Mouse (Mus musculus) forebrain, embryonic 10.5 days (tissue): ENCODE measurements around the gene Wls. TPM values are rescaled to one million over a fixed set of nuclear protein-coding genes. Genes with fewer than 3 reads are reported as not detected.
A peak's percentile ranks its signal among the peaks of the same experiment; 100 is the strongest.

Source experiments
- DNase-seq: peaks from one replicate; pipeline ENCODE4 v3.0.0-alpha.2; 2017; ENCODE audit warnings: low spot score; ENCODE audit errors: extremely low spot score
- H3K27ac ChIP-seq: fragments of 300-500 bp; sonication (generic); 2 replicates; pipeline ENCODE4 v1.5.1; 2016; ENCODE audit warnings: mild to moderate bottlenecking
- H3K27me3 ChIP-seq: fragments of 300-500 bp; sonication (generic); 2 replicates; pipeline ENCODE4 v1.6.1; 2016; ENCODE audit warnings: mild to moderate bottlenecking; ENCODE audit not compliant: poor library complexity, severe bottlenecking
- H3K36me3 ChIP-seq: fragments of 300-500 bp; sonication (generic); replicated peaks from 2 replicates; pipeline ENCODE4 v1.6.1; 2016; ENCODE audit warnings: mild to moderate bottlenecking, moderate library complexity
- H3K4me1 ChIP-seq: fragments of 300-500 bp; sonication (generic); 2 replicates; pipeline ENCODE4 v1.6.1; 2016
- H3K4me3 ChIP-seq: fragments of 300-500 bp; sonication (generic); 2 replicates; pipeline ENCODE4 v1.5.1; 2016; ENCODE audit warnings: mild to moderate bottlenecking, moderate library complexity
- H3K9me3 ChIP-seq: fragments of 300-500 bp; sonication (generic); 2 replicates; pipeline ENCODE4 v1.6.1; 2016; ENCODE audit warnings: mild to moderate bottlenecking, moderate library complexity
- WGBS: fragments of 180-500 bp; shearing (Covaris S2); methylation state at CpG from one replicate; pipeline ENCODE4 v1.1.7; 2016; 5-methylcytosine and 5-hydroxymethylcytosine counted together
- polyA plus RNA-seq: library from polyadenylated mRNA; unstranded; fragments of >200 nt; fragmentation: Nextera tagmentation; extraction: Ambion mirVana; gene quantifications from 2 replicates; pipeline ENCODE4 v1.2.1, GENCODE M21; 2016

The Wls gene
- 111 and 114 TPM in 2 replicates for polyA plus RNA-seq

- Histone ChIP-seq H3K27ac (peak within 1 kb of the TSS; percentile 88), H3K36me3 (no peaks in the 10 kb centered on the region), H3K4me1 (peaks cover 34% of the 10 kb centered on the region), H3K4me3 (peak within 1 kb of the TSS; percentile 69), H3K9me3 (no peaks in the 10 kb centered on the region), H3K27me3 (peaks cover 62% of the 10 kb centered on the region)
- DNase-seq, result peak; percentile 78
- 0% methylated on average over 20 of the region's 21 CpGs for WGBS
These were observed at the start of gene Wls for GRCm38 (mm10) chr3:159839481-159839880. Gene Wls, plus strand, starts transcription at chr3:159839672.

DNA sequence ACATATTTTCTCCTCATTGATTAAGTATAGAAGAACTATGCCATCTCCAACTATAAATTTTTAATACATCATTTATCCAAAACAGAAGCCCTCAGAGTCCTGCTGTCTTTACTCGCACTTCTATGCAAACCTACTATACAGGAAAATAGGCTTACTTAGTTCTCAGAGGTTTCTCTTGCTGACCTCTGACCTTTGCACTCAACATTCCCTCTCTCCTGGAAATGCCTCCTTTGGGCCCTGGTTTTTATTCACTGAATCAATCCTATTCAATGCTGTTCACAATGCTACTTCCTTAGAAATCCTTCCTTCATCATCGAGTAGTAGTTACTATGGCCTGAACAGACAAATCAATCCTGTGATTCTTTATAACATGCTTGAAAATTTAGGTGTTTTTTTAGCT lies 49.7 kb upstream of the Wls start:
- H3K27me3 ChIP-seq, result peaks cover 17% of the 10 kb centered on the region
- DNase-seq, result no peak
- WGBS, result 9% methylated on average over 2 of the region's 2 CpGs

DNA sequence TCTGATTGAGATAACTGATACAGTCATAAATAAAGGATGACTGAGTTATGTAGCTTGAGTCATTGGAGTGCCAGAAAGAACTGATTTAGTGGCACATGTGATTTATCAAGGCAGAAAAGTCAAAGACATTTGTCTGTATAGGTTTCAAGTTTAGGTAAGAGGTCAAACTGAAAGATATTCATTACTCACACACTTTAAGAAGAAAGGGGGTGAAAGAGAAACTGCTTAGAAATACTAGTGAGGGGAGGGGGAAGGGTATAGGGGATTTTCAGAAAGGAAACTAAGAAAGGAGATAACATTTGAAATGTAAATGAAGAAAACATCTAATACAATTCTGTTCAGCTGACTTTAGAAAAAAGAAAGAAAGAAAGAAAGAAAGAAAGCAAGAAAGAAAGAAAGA lies 7.9 kb upstream of the Wls start:
- no peak for DNase-seq
- Histone ChIP-seq H3K27ac (no peak overlapping the region), H3K36me3 (no peaks in the 10 kb centered on the region), H3K4me3 (no peak overlapping the region), H3K27me3 (no peaks in the 10 kb centered on the region), H3K4me1 (peaks cover 7% of the 10 kb centered on the region), H3K9me3 (peaks cover 4% of the 10 kb centered on the region; the same call in 1 of the 2 replicates)

More for the DNA sequence above, 49.7 kb upstream of the Wls start:
- peaks cover 26% of the 10 kb centered on the region for H3K4me1 ChIP-seq
- no peak overlapping the region for H3K27ac ChIP-seq
- H3K4me3 ChIP-seq, result no peak overlapping the region
- H3K9me3 ChIP-seq, result no peaks in the 10 kb centered on the region
- no peaks in the 10 kb centered on the region for H3K36me3 ChIP-seq

DNA sequence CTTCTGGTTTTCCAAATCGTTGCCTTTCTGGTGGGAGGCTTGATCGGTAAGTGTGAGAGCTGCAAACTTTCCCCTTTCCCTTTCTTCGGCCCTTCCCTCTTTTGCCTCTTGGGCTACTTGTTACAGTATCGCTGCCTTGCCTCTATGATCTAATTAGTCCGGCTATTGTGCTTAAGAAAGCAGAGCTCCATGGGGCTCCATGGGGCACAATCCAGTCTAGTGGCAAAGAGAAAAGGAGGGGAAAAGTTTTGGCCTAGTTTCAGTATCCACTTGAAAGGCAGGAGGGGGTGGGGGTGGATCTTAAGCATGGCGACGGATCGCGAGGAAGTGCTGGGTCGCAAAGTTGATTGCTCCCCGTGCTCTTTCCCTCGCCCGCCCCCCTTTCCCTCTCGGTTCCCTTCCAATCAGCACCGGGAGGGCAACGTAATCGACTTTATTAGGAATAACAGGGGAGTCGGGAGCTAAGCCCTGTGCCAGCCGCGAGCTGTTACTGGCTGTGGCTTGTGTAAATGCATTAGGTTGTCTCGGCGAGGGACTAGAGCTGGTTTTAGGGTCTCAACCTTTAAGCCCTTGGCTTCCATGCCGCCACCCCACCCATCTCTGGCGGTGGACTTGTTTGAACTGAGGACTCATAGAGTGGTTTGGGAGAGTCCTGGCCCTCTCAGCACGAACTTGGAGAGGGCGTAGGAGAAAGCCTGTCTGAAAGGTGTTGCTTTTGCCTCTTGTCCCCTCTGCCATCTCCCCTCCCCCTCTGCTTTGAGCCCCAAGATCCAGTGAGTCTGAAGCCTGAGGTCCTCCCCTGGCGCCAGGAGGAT lies 737 bp downstream of the Wls start:
- Histone ChIP-seq H3K36me3 (no peaks in the 10 kb centered on the region), H3K27me3 (peaks cover 69% of the 10 kb centered on the region), H3K9me3 (no peaks in the 10 kb centered on the region), H3K4me1 (peaks cover 34% of the 10 kb centered on the region), H3K27ac (peak overlapping the region; percentile 88), H3K4me3 (peak overlapping the region; percentile 69)
- DNase-seq, result peak; percentile 64
- 0% methylated on average over 27 of the region's 27 CpGs for WGBS

GRCm38 (mm10) chr3:159840817-159841390 lies 1.4 kb downstream of the Wls start:
- no peaks in the 10 kb centered on the region for H3K9me3 ChIP-seq
- peak; percentile 39 for DNase-seq
- peak overlapping the region; percentile 69 for H3K4me3 ChIP-seq
- H3K27ac ChIP-seq, result peak overlapping the region; percentile 88
- WGBS, result under 1% methylated on average over 12 of the region's 12 CpGs
- peaks cover 76% of the 10 kb centered on the region for H3K27me3 ChIP-seq
- no peaks in the 10 kb centered on the region for H3K36me3 ChIP-seq
- H3K4me1 ChIP-seq, result peaks cover 34% of the 10 kb centered on the region

GRCm38 (mm10) chr3:159841458-159841857 lies 2.0 kb downstream of the Wls start:
- no peak for DNase-seq
- Histone ChIP-seq H3K27me3 (peaks cover 82% of the 10 kb centered on the region), H3K9me3 (no peaks in the 10 kb centered on the region), H3K36me3 (no peaks in the 10 kb centered on the region), H3K4me3 (peak overlapping the region; percentile 69), H3K27ac (peak overlapping the region; percentile 88), H3K4me1 (peaks cover 36% of the 10 kb centered on the region)
- 12% methylated on average over 3 of the region's 3 CpGs for WGBS

DNA sequence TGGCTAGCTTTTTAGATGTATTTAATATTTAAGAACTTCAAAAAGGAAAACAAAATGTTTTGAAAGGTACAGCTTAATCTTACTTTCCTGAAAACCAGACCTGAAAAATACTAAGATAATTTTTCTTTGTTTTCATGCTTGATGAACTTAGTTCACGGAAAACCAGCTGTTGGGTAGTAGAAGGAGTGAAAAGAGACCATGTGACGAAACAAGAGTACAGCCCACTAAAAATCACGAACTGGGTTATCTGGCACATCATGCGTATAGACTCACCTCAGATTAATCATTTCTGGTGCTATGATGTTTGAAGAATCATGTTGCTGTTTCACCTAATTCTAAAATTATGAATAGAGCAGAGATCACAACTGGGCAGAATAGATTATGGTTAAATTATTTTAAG lies 3.7 kb downstream of the Wls start:
- Histone ChIP-seq H3K27ac (no peak overlapping the region), H3K9me3 (no peaks in the 10 kb centered on the region), H3K27me3 (peaks cover 82% of the 10 kb centered on the region), H3K36me3 (no peaks in the 10 kb centered on the region), H3K4me3 (0 out of 2 replicates have a peak overlapping the region, but pooled peaks have one; percentile 69), H3K4me1 (peaks cover 52% of the 10 kb centered on the region)
- WGBS, result 82% methylated on average over 4 of the region's 4 CpGs
- no peak for DNase-seq

GRCm38 (mm10) chr3:159847410-159848016 lies 8.0 kb downstream of the Wls start:
- DNase-seq, result no peak
- Histone ChIP-seq H3K4me1 (peaks cover 52% of the 10 kb centered on the region), H3K36me3 (no peaks in the 10 kb centered on the region), H3K27ac (no peak overlapping the region), H3K9me3 (no peaks in the 10 kb centered on the region), H3K27me3 (peaks cover 81% of the 10 kb centered on the region), H3K4me3 (no peak overlapping the region)
- WGBS, result 48% methylated on average over 2 of the region's 2 CpGs

- Histone ChIP-seq H3K27me3 (peaks cover 81% of the 10 kb centered on the region), H3K9me3 (no peaks in the 10 kb centered on the region), H3K27ac (no peak overlapping the region), H3K4me1 (peaks cover 57% of the 10 kb centered on the region), H3K4me3 (no peak overlapping the region), H3K36me3 (no peaks in the 10 kb centered on the region)
- DNase-seq, result no peak
These were observed 8.7 kb downstream of the Wls start for GRCm38 (mm10) chr3:159848156-159848555.

- peak; percentile 50 for DNase-seq
- Histone ChIP-seq H3K36me3 (peaks cover 5% of the 10 kb centered on the region; the same call in 1 of the 2 replicates), H3K27ac (peak overlapping the region; percentile 35; the same call in 1 of the 2 replicates), H3K4me3 (no peak overlapping the region), H3K4me1 (peaks cover 55% of the 10 kb centered on the region), H3K9me3 (no peaks in the 10 kb centered on the region), H3K27me3 (peaks cover 82% of the 10 kb centered on the region)
- 9% methylated on average over 2 of the region's 2 CpGs for WGBS
These were observed 12.0 kb downstream of the Wls start for GRCm38 (mm10) chr3:159851476-159851875.

DNA sequence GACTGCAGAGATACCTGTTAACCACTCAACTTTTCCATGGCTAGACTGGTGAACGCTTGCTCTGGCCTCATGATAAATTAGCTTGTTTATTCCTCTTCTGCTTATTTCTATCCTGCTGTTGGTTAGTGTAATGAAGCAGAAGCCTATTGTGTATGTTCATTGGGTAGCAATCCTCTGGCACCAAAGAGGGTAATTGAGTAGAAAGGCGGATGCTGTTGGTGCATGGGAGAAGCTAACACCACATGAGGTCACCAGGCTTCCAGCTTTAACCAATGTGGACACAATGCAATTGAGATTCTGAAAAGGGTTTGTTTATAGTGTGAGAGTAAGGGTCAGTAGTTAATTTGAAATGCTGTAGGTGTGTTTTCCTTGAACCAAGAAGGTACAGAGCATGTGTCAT lies 12.5 kb downstream of the Wls start:
- peaks cover 5% of the 10 kb centered on the region; the same call in 1 of the 2 replicates for H3K36me3 ChIP-seq
- peaks cover 82% of the 10 kb centered on the region for H3K27me3 ChIP-seq
- H3K27ac ChIP-seq, result peak overlapping the region; percentile 35; the same call in 1 of the 2 replicates
- DNase-seq, result peak; percentile 68
- H3K4me1 ChIP-seq, result peaks cover 52% of the 10 kb centered on the region
- H3K4me3 ChIP-seq, result no peak overlapping the region
- H3K9me3 ChIP-seq, result no peaks in the 10 kb centered on the region
- 18% methylated on average over 2 of the region's 2 CpGs for WGBS

GRCm38 (mm10) chr3:159857112-159857511 lies 17.6 kb downstream of the Wls start:
- 36% methylated on average over 1 of the region's 1 CpGs for WGBS
- Histone ChIP-seq H3K4me1 (peaks cover 16% of the 10 kb centered on the region), H3K9me3 (no peaks in the 10 kb centered on the region), H3K36me3 (peaks cover 15% of the 10 kb centered on the region), H3K27me3 (peaks cover 50% of the 10 kb centered on the region), H3K4me3 (no peak overlapping the region), H3K27ac (no peak overlapping the region)
- DNase-seq, result no peak

DNA sequence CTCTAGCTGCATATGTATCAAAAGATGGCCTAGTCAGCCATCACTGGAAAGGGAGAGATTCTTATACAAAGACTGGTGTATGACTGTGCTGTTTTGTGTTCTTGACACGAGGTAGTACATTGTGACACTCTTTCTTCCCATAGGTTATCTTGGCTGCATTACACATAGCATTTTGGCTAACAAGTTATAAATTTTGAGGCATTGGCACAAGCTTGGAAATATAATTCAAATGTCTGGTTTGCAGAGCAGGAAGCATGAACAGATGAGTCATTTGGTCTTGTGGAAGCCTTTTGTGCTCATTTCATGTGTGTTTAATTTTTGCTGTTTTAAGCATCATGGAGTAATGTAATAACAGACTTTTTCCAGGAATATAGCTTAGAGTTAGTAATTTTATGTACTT lies 26.2 kb downstream of the Wls start:
- WGBS, result 97% methylated on average over 1 of the region's 1 CpGs
- no peaks in the 10 kb centered on the region for H3K9me3 ChIP-seq
- H3K36me3 ChIP-seq, result peaks cover 3% of the 10 kb centered on the region; the same call in 1 of the 2 replicates
- no peaks in the 10 kb centered on the region for H3K4me1 ChIP-seq
- no peaks in the 10 kb centered on the region for H3K27me3 ChIP-seq
- no peak for DNase-seq
- no peak overlapping the region for H3K27ac ChIP-seq
- H3K4me3 ChIP-seq, result no peak overlapping the region
